Mouse (Mus musculus) brain, embryonic 14.5 days (tissue): ENCODE results near the gene Hnrnpa0.

Source experiments
- CTCF ChIP-seq: fragments of 200-500 bp; IDR thresholded peaks from 2 replicates; pipeline ENCODE4 v1.5.1; 2012; ENCODE audit warnings: inconsistent platforms, mild to moderate bottlenecking, moderate library complexity, borderline replicate concordance; ENCODE audit not compliant: insufficient read depth, insufficient read length; ENCODE audit errors: extremely low read depth
- POLR2A ChIP-seq: fragments of 200-500 bp; IDR thresholded peaks from 2 replicates; pipeline ENCODE4 v1.6.1; 2012; ENCODE audit warnings: mild to moderate bottlenecking, inconsistent platforms, borderline replicate concordance; ENCODE audit not compliant: poor library complexity, insufficient read depth, insufficient read length, severe bottlenecking; ENCODE audit errors: extremely low read depth

DNA sequence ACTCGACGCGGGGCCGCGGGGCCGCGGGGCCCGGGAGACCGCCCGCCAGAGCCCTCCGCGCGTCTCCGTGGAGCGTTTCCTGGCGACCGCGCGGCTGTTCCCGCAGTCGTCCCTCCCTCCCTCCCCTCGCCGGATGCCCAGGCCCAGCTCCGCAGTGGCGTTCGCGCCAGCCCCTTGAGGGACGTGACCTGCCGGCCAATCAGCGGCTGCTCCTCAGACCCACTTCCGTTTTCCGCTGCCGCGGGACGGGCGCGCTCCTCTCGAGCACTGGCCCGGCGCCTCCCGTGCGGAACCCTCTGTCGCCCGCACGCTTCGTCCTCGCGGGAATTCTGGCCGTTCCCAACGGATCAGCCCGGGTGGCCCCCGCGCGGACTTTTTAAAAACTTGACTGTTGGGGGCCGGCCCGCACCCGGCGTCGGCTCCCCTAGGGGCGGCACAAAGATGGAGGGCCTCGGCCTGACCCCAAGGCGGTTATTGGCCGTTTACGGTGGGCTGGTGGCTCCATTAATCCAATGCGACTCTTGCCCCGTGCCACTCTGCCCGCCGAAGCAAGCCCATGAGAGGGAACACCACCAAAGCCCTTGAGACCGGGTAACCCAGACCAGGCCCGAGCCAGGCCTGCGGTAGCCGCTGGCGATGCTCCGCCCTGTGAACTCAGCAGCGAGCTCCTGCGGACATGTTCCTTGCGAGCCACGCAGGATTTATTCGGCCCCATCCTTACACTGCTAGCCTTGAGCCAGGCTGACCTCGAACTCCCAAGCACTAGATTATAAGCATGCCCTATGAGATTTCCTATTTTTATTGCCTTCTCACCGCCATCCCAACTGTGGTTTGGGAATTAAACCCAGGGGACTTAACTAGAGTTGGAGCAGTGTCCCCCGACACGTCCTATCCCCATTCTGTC lies 664 bp upstream of the Hnrnpa0 start:
- TF ChIP-seq POLR2A = peak; percentile 98
- no peak for TF ChIP-seq CTCF
